Mouse (Mus musculus) liver, postnatal 0 days (tissue): ENCODE data around the gene Rbfox1. TPM values are rescaled to one million over a fixed set of nuclear protein-coding genes. Genes with fewer than 3 reads are reported as not detected.

ENCODE experiments used
- ATAC-seq: fragments of 200-750 bp; cut with Nextera tagmentation; 2 replicates; pipeline ENCODE4 v1.8.0; 2017; ENCODE audit warnings: mild to moderate bottlenecking, moderate library complexity
- DNase-seq: peaks from one replicate; pipeline ENCODE4 v3.0.0-alpha.2; 2016
- H3K27ac ChIP-seq: fragments of 300-500 bp; sonication (generic); 2 replicates; pipeline ENCODE4 v1.5.1; 2014; ENCODE audit warnings: antibody characterized with exemption, moderate library complexity, mild to moderate bottlenecking, low read depth
- H3K27me3 ChIP-seq: fragments of 300-500 bp; sonication (generic); 2 replicates; pipeline ENCODE4 v1.6.1; 2014; ENCODE audit warnings: low read length, control low read depth, mixed read lengths; ENCODE audit not compliant: insufficient read depth
- H3K36me3 ChIP-seq: fragments of 300-500 bp; sonication (generic); replicated peaks from 2 replicates; pipeline ENCODE4 v1.6.1; 2014; ENCODE audit warnings: mild to moderate bottlenecking, control low read depth, low read length, moderate library complexity, mixed read lengths; ENCODE audit not compliant: insufficient read depth
- H3K4me1 ChIP-seq: fragments of 300-500 bp; sonication (generic); 2 replicates; pipeline ENCODE4 v1.6.1; 2014; ENCODE audit warnings: antibody characterized with exemption, mild to moderate bottlenecking, control low read depth; ENCODE audit not compliant: insufficient read depth
- H3K4me2 ChIP-seq: fragments of 300-500 bp; sonication (generic); 2 replicates; pipeline ENCODE4 v1.6.1; 2014; ENCODE audit warnings: low read depth, mild to moderate bottlenecking, low read length, moderate library complexity, mixed read lengths
- H3K4me3 ChIP-seq: fragments of 300-500 bp; sonication (generic); 2 replicates; pipeline ENCODE4 v1.5.1; 2014; ENCODE audit warnings: low read depth, low read length
- H3K9ac ChIP-seq: fragments of 300-500 bp; sonication (generic); replicated peaks from 2 replicates; pipeline ENCODE4 v1.6.1; 2014; ENCODE audit warnings: mild to moderate bottlenecking, moderate library complexity
- H3K9me3 ChIP-seq: fragments of 300-500 bp; sonication (generic); 2 replicates; pipeline ENCODE4 v1.6.1; 2016; ENCODE audit warnings: mild to moderate bottlenecking, control low read depth, low read length, mixed read lengths
- CTCF ChIP-seq: sonication (generic); IDR thresholded peaks from 2 replicates; pipeline ENCODE4 v1.5.1; 2016; ENCODE audit warnings: antibody characterized with exemption, low read depth
- EP300 ChIP-seq: IDR thresholded peaks from 2 replicates; pipeline ENCODE4 v1.6.1; 2016; ENCODE audit warnings: antibody characterized with exemption, low read depth, mild to moderate bottlenecking
- WGBS: fragments of 180-500 bp; shearing (Covaris S2); extraction: QIAGEN DNeasy Blood & Tissue Kit; methylation state at CpG from one replicate; pipeline ENCODE4 v1.1.7; 2014; ENCODE audit not compliant: insufficient replicate concordance; 5-methylcytosine and 5-hydroxymethylcytosine counted together
- polyA plus RNA-seq: library from polyadenylated mRNA; unstranded; fragments of >200 nt; fragmentation: Nextera tagmentation; extraction: Ambion mirVana; gene quantifications from 2 replicates; pipeline ENCODE4 v1.2.1, GENCODE M21; 2015

The Rbfox1 gene
- polyA plus RNA-seq, 1 experiment from 2014 or later: 0.12 TPM

GRCm38 (mm10) chr16:5911880-5912327 is 26.7 kb downstream of the Rbfox1 start:
- DNase-seq (peak; percentile 15), ATAC-seq (no peak)
- TF ChIP-seq EP300 (no peak), CTCF (no peak)
- H3K9ac ChIP-seq: no peak overlapping the region
- H3K4me3 ChIP-seq: no peak overlapping the region
- H3K9me3 ChIP-seq: no peaks in the 10 kb centered on the region
- no peak overlapping the region for H3K4me2 ChIP-seq
- H3K27ac ChIP-seq: no peak overlapping the region
- H3K4me1 ChIP-seq: no peaks in the 10 kb centered on the region
- no peaks in the 10 kb centered on the region for H3K36me3 ChIP-seq
- H3K27me3 ChIP-seq: no peaks in the 10 kb centered on the region
- WGBS: 42% methylated on average over 2 of the region's 2 CpGs

GRCm38 (mm10) chr16:5917937-5918336 is 32.8 kb downstream of the Rbfox1 start:
- DNase-seq: no peak
- no peaks in the 10 kb centered on the region for H3K27me3 ChIP-seq
- TF ChIP-seq CTCF (no peak), EP300 (no peak)
- H3K36me3 ChIP-seq: no peaks in the 10 kb centered on the region
- H3K27ac ChIP-seq: no peak overlapping the region
- no peaks in the 10 kb centered on the region for H3K9me3 ChIP-seq
- H3K4me1 ChIP-seq: no peaks in the 10 kb centered on the region
- H3K4me2 ChIP-seq: no peak overlapping the region
- no peak overlapping the region for H3K9ac ChIP-seq
- ATAC-seq: no peak
- H3K4me3 ChIP-seq: no peak overlapping the region

- Histone ChIP-seq H3K4me1 (no peaks in the 10 kb centered on the region), H3K4me2 (no peak overlapping the region), H3K9me3 (no peaks in the 10 kb centered on the region), H3K27me3 (no peaks in the 10 kb centered on the region), H3K27ac (no peak overlapping the region), H3K4me3 (no peak overlapping the region), H3K9ac (no peak overlapping the region), H3K36me3 (no peaks in the 10 kb centered on the region)
- 42% methylated on average over 1 of the region's 1 CpGs for WGBS
- no peak for TF ChIP-seq EP300
- TF ChIP-seq CTCF: no peak
- no peak for ATAC-seq
- DNase-seq: no peak
Observed at GRCm38 (mm10) chr16:5926986-5927385, 41.8 kb downstream of the Rbfox1 start.

GRCm38 (mm10) chr16:5931680-5932079 is 46.5 kb downstream of the Rbfox1 start:
- no peaks in the 10 kb centered on the region for H3K4me1 ChIP-seq
- H3K4me2 ChIP-seq: no peak overlapping the region
- WGBS: 30% methylated on average over 7 of the region's 7 CpGs
- H3K27ac ChIP-seq: no peak overlapping the region
- ATAC-seq (no peak), DNase-seq (peak; percentile 55)
- H3K27me3 ChIP-seq: no peaks in the 10 kb centered on the region
- H3K9me3 ChIP-seq: no peaks in the 10 kb centered on the region
- H3K36me3 ChIP-seq: no peaks in the 10 kb centered on the region
- H3K9ac ChIP-seq: no peak overlapping the region
- TF ChIP-seq EP300 (no peak), CTCF (peak; percentile 64)
- no peak overlapping the region for H3K4me3 ChIP-seq

GRCm38 (mm10) chr16:5940016-5940415 is 54.9 kb downstream of the Rbfox1 start:
- Histone ChIP-seq H3K4me1 (no peaks in the 10 kb centered on the region), H3K27me3 (no peaks in the 10 kb centered on the region), H3K36me3 (no peaks in the 10 kb centered on the region), H3K9ac (no peak overlapping the region), H3K4me3 (no peak overlapping the region), H3K9me3 (no peaks in the 10 kb centered on the region), H3K27ac (no peak overlapping the region), H3K4me2 (no peak overlapping the region)
- ATAC-seq (no peak), DNase-seq (no peak)
- TF ChIP-seq CTCF (no peak), EP300 (no peak)
- 44% methylated on average over 4 of the region's 4 CpGs for WGBS

GRCm38 (mm10) chr16:5945682-5946081 is 60.5 kb downstream of the Rbfox1 start:
- H3K36me3 ChIP-seq: no peaks in the 10 kb centered on the region
- H3K27me3 ChIP-seq: no peaks in the 10 kb centered on the region
- no peak overlapping the region for H3K4me2 ChIP-seq
- no peak overlapping the region for H3K27ac ChIP-seq
- no peaks in the 10 kb centered on the region for H3K9me3 ChIP-seq
- H3K9ac ChIP-seq: no peak overlapping the region
- DNase-seq (no peak), ATAC-seq (no peak)
- WGBS: 81% methylated on average over 1 of the region's 1 CpGs
- no peaks in the 10 kb centered on the region for H3K4me1 ChIP-seq
- H3K4me3 ChIP-seq: no peak overlapping the region
- no peak for TF ChIP-seq EP300
- TF ChIP-seq CTCF: no peak

GRCm38 (mm10) chr16:5953106-5953505 is 68.0 kb downstream of the Rbfox1 start:
- Histone ChIP-seq H3K36me3 (no peaks in the 10 kb centered on the region), H3K4me3 (no peak overlapping the region), H3K4me1 (no peaks in the 10 kb centered on the region), H3K27me3 (no peaks in the 10 kb centered on the region), H3K9me3 (no peaks in the 10 kb centered on the region), H3K4me2 (no peak overlapping the region), H3K27ac (no peak overlapping the region), H3K9ac (no peak overlapping the region)
- no peak for ATAC-seq
- no peak for TF ChIP-seq EP300
- no peak for TF ChIP-seq CTCF
- DNase-seq: no peak
- 61% methylated on average over 3 of the region's 3 CpGs for WGBS
